Mouse (Mus musculus) frontal cortex, adult (tissue): Measurements from ENCODE around the gene Dip2b.

Experiments used
- ATAC-seq: cut with Nextera tagmentation; 2 replicates; pipeline ENCODE4 v1.9.2; 2017; ENCODE audit warnings: mild to moderate bottlenecking, moderate library complexity, mixed read lengths; ENCODE audit not compliant: low TSS enrichment

The Dip2b gene

GRCm38 (mm10) chr15:100177167-100177566, 138.7 kb downstream of the Dip2b start:
- ATAC-seq, result no peak

- ATAC-seq, result no peak
Measured at GRCm38 (mm10) chr15:100177575-100177974, 139.1 kb downstream of the Dip2b start.

DNA sequence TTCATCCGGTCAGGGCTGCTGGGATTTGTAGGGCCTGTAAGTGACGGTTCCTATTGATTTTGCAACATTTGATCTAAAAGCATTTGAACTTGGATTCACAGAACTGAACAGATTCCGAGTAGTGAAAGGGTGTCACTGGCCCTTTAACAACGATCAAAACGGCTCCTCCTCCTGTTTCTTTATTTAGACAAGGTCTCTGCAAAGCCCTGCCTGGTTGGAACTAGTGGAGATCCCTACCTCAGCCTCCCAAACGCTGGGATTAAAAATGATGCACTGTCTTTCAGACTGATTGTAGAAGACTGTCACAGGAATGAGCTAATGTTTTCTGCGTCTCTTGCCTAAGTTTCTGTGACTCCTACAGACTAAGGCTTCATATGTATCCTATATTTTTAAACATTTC, 140.0 kb downstream of the Dip2b start:
- 0 out of 2 replicates have a peak, but pooled peaks have one; percentile 16 for ATAC-seq

GRCm38 (mm10) chr15:100179685-100180084, 141.2 kb downstream of the Dip2b start:
- peak; percentile 32; the same call in 1 of the 2 replicates for ATAC-seq

DNA sequence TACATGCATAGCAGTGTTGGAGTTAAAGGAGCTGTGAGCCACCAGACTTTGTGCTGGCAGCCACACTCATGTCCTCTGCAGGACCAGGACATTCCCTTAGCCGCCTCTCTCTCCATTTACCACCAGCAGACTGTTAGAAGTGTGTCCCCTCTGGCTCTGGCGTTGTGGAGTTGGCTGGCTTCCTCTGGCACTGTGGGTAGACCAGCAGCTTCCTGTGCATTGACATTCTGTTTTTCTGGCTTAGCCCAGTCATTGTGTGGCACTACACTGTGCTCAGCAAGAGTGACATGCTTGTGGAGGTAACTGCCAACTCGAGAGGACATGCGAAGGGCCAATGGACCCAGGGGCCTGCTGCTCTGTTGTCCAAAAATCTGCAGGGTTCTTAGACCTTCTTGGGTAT, 141.8 kb downstream of the Dip2b start:
- peak; percentile 42; the same call in 1 of the 2 replicates for ATAC-seq

DNA sequence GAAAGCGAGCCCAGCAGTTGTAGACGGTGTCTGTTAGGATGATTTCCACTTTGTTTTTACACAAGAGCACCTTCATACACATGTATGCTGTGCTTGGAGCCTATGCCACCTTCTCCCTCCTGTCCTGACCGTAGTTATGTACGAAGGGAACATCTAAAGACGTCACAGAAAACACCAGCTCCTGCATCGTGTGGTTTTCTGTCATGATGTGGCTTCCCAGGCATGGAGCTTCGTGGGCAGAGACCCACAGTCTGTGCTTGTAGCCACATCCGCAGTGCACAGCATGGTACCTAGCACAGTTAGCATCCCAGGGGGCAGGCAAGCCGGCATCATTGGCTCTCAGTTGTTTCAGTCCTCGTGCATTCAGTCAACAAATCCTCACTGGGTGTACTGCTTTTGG, 143.4 kb downstream of the Dip2b start:
- ATAC-seq, result no peak

DNA sequence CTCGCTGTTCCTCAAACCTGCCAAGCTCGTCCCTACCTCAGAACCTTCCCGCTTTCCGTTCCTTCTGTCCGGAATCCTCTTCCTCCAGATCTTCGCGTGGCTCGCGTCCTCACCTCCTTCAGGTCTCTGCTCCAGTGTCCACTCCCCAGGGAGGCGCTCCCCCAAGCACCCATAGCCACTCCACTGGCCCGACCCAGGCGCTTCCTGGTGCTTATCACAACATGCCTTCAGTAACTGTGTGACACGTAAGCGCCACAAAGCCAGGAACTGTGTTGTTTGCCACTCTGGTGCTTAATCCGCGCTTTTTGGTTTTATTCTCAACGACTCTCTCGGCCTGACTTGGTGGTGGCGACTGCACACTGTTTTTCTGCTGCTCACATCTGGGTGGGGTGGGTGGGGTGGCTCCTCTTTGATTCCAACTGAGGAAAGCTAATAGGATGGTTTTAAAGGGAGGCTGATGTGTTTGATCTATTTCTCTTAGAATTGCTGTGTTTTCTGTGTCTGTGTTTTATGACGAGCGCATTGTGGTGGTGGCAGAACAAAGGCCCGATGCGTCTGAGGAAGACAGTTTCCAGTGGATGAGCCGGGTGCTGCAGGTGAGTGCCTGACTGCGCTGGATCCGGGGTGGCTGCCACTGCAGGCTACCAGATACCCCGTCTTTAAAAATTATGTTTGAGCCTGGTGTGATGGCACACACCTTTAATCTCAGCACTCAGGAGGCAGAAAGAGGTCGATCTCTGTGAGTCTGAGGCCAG, 144.2 kb downstream of the Dip2b start:
- no peak for ATAC-seq

GRCm38 (mm10) chr15:100183510-100183909, 145.0 kb downstream of the Dip2b start:
- ATAC-seq, result no peak

GRCm38 (mm10) chr15:100184821-100185496, 146.5 kb downstream of the Dip2b start:
- ATAC-seq, result no peak

DNA sequence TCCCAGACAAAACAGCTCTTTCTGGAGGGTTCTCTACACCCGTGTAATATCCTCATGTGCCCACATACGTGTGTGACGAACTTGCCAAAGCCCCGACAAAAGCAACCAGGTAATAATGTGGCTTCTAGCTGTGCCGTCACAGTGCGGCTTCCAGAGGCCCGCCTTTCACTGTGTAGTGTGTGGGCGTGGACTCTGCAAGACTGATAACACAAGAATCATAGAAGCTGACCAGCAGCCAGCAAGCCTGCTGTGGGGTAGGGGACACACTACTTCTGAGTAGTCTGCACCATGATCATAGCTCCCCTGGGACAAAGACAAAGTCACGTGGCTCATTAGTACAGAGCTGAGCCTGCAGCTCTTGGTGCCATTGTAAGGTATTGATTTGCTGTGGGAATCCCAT, 147.8 kb downstream of the Dip2b start:
- no peak for ATAC-seq

GRCm38 (mm10) chr15:100186882-100187672, 148.6 kb downstream of the Dip2b start:
- peak; percentile 17; the same call in 1 of the 2 replicates for ATAC-seq

GRCm38 (mm10) chr15:100188542-100188941, 150.1 kb downstream of the Dip2b start:
- ATAC-seq, result no peak

GRCm38 (mm10) chr15:100188962-100189404, 150.5 kb downstream of the Dip2b start:
- ATAC-seq, result 0 out of 2 replicates have a peak, but pooled peaks have one; percentile 8

GRCm38 (mm10) chr15:100190083-100190482, 151.6 kb downstream of the Dip2b start:
- no peak for ATAC-seq

DNA sequence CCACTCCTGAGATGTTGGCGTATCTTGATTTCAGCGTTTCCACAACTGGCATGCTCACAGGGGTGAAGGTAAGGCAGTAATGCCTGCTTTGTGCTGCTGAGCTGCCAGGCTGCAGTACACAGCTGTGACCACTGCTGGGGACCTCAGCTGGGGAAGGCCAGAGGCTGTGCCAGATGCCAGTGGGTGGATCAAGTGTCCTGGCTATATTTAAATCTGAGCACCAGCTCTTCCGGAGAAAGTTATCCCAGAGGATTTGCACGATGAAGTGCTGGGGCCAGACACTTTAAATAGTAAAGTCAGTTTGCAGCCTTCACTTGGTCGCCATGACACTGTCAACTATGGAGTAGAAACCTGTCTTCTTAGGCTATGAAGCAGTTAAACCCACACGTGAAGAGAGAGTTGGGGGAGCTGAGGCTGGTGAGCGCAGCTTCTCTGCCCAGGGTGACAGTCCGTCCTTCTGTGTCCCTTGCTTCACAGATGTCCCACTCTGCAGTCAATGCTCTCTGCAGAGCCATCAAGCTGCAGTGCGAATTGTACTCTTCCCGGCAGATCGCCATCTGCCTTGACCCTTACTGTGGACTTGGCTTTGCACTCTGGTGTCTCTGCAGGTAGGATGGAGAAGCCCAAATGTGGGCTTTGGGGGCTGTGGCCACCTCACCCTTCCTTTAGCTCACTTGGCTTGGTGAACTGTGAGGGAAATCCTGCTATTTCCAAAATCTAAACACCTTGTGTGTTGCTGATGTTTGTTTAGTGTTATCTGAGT, 160.7 kb downstream of the Dip2b start:
- ATAC-seq, result peak; percentile 10

DNA sequence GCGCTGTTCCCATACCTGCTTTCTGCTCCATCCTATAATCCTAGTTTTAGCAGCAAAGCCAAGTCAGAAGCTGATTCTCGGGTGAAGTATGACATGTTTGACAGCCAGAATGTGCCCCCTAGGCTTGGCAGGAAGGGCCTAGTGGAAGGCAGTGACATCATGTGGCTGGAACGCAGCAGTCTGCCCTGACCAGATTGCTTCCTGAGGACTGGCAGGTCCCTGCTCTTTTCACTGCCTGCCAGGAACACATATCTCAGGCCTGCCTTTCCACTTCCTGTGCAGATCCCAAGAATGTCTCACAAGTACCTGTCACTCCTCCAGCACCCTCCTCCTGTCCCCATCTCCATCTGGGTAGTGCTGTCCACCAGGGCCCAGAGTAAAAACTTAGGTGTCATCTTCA, 161.3 kb downstream of the Dip2b start:
- no peak for ATAC-seq

DNA sequence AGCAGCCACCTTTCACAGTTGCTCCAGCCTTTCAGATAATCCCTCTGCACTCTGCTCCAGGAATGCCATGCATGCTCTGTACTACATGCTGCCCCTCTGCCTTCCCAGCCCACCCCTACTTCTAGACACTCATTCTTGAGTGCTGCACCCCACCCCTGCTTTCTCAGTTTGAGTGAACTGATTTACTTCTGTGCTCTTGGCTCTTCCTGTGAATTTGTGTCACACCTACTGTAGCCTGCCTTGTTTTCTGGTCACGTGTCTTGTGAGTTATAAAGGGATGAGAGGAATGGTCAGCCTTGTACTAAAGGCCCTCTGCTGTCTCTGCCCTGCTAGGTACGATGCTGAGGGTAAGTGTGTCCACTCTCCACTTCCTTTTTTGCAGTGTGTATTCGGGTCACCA, 163.3 kb downstream of the Dip2b start:
- peak; percentile 7; the same call in 1 of the 2 replicates for ATAC-seq

- ATAC-seq, result peak; percentile 51
Measured at GRCm38 (mm10) chr15:100202431-100203015, 164.1 kb downstream of the Dip2b start.

DNA sequence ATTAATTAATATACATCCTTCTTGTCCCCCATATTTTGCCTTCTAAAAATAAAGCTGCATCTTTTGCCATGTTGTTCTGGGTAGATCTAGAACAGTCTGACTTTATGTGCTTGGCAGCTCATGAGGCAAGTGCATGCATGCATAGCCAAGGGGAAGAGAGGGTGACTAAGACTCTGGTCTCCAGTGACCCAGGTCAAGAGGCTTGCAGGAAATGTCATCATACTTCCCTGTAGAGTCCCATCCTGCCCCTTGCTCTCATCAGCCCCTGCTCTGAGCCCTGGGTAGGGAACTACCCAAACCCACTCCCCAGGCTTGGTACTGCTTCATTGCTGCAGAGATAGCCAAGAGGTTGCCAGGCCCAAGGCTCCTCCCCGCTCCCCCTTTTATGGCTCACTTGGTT, 166.1 kb downstream of the Dip2b start:
- ATAC-seq, result no peak

GRCm38 (mm10) chr15:100210013-100210412, 171.5 kb downstream of the Dip2b start:
- no peak for ATAC-seq

DNA sequence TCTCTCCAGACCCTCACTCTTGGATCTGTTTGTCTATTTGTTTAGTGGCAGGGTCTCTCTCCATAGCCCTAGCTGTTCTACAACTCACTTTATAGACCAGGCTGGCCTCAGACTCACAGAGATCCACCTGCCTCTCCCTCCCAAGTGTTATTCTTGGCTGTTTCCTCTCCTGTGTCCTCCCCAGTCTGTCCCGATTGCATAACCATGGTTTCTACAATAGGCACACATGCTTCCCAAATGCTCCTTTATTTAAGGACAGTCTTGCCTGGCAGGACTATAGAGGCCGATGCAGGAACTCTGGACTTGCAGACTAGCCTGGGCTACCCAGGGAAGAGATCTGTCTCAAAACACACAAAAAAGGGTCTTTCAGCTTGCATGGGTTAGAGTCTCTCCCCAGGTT, 174.9 kb downstream of the Dip2b start:
- peak; percentile 62 for ATAC-seq
